Mouse (Mus musculus) small intestine, adult 2 months (tissue): ENCODE data around the gene Agap1. TPM values are rescaled to one million over a fixed set of nuclear protein-coding genes. Genes with fewer than 3 reads are reported as not detected.

ENCODE experiments used
- H3K27ac ChIP-seq: fragments of 200-500 bp; 2 replicates; pipeline ENCODE4 v1.5.1; 2012; ENCODE audit warnings: low read depth, low read length, control low read depth, inconsistent platforms; ENCODE audit not compliant: insufficient read depth
- H3K27me3 ChIP-seq: fragments of 200-500 bp; 2 replicates; pipeline ENCODE4 v1.6.1; 2012; ENCODE audit warnings: mild to moderate bottlenecking, moderate library complexity, low read length, inconsistent platforms; ENCODE audit not compliant: control insufficient read depth, insufficient read depth
- H3K36me3 ChIP-seq: fragments of 200-500 bp; 2 replicates; pipeline ENCODE4 v1.6.1; 2012; ENCODE audit warnings: mild to moderate bottlenecking, low read length, control low read depth, inconsistent platforms; ENCODE audit not compliant: control insufficient read depth, insufficient read depth
- H3K4me1 ChIP-seq: fragments of 200-500 bp; 2 replicates; pipeline ENCODE4 v1.6.1; 2012; ENCODE audit warnings: low read length, inconsistent platforms, mixed read lengths; ENCODE audit not compliant: control insufficient read depth, insufficient read depth, insufficient read length
- H3K4me3 ChIP-seq: fragments of 200-500 bp; 2 replicates; pipeline ENCODE4 v1.5.1; 2012; ENCODE audit warnings: low read depth, mild to moderate bottlenecking, control low read depth, inconsistent platforms, low read length, moderate library complexity
- CTCF ChIP-seq: fragments of 200-500 bp; IDR thresholded peaks from 2 replicates; pipeline ENCODE4 v1.5.1; 2012; ENCODE audit warnings: low read depth, mild to moderate bottlenecking, control low read depth, inconsistent platforms, low read length, moderate library complexity, mixed read lengths; ENCODE audit not compliant: insufficient replicate concordance, insufficient read length; ENCODE audit errors: extremely low read depth
- POLR2A ChIP-seq: fragments of 200-500 bp; IDR thresholded peaks from 2 replicates; pipeline ENCODE4 v1.6.1; 2012; ENCODE audit warnings: low read depth, mild to moderate bottlenecking, control low read depth, inconsistent platforms, low read length, moderate library complexity
- WGBS: fragments of 180-500 bp; shearing (Covaris S2); methylation state at CpG from one replicate; pipeline ENCODE4 v1.1.7; 2018; 5-methylcytosine and 5-hydroxymethylcytosine counted together
- polyA plus RNA-seq: library from polyadenylated mRNA; depleted of rRNA; stranded (reverse); fragments of >200 nt; gene quantifications from 2 replicates; pipeline ENCODE4 v1.2.3, GENCODE M21; 2012

Gene Agap1
- polyA plus RNA-seq, 1 experiment = 27.8 TPM

DNA sequence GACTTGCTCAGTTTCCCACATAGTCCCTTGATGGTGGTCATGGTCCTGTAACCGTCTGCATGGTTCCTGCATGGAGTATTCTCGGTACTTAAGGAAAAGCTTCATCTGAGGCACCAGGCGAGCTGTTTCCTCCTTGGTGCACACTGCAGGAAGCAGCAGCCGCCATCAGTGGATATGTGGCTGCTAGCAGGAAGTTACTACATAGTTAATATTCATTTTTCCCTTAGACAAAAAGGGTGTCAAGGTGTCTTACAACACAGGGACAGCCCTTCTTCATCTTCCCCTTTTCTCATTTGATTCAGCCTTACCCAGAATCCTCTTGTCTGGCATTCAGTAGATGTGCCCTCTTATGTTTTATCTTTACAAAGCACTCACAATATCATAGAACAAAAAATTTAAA lies 206.2 kb downstream of the Agap1 start:
- 86% methylated on average over 4 of the region's 4 CpGs for WGBS
- H3K4me1 ChIP-seq = no peaks in the 10 kb centered on the region

DNA sequence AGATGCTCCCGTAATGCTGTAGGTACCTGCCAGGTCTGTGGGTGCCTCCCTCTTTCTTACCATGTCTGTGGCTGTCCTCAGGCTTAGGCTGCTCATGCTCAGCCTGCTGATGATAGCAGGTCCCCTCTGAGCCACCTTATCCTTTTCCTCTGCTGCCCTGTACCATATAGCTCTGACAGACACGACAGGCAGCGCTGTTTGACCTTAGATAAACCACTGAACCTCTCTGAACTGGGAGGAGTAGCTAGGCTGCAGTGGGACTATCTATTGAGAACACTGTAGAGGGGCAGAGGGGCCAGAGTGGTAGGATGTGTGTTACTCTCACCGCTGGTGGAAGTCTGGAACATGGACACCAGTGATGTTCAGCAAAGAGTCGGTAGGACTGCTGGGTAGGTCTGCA lies 211.5 kb downstream of the Agap1 start:
- Histone ChIP-seq H3K27ac (no peak overlapping the region), H3K4me3 (no peak overlapping the region), H3K27me3 (no peaks in the 10 kb centered on the region), H3K36me3 (peaks cover 43% of the 10 kb centered on the region), H3K4me1 (no peaks in the 10 kb centered on the region)
- WGBS = 89% methylated on average over 5 of the region's 5 CpGs
- TF ChIP-seq POLR2A = no peak
- TF ChIP-seq CTCF = no peak

More for the DNA sequence above, 206.2 kb downstream of the Agap1 start:
- TF ChIP-seq POLR2A (no peak), CTCF (no peak)
- no peak overlapping the region for H3K27ac ChIP-seq
- peaks cover 17% of the 10 kb centered on the region for H3K36me3 ChIP-seq
- H3K27me3 ChIP-seq = no peaks in the 10 kb centered on the region
- H3K4me3 ChIP-seq = no peak overlapping the region

DNA sequence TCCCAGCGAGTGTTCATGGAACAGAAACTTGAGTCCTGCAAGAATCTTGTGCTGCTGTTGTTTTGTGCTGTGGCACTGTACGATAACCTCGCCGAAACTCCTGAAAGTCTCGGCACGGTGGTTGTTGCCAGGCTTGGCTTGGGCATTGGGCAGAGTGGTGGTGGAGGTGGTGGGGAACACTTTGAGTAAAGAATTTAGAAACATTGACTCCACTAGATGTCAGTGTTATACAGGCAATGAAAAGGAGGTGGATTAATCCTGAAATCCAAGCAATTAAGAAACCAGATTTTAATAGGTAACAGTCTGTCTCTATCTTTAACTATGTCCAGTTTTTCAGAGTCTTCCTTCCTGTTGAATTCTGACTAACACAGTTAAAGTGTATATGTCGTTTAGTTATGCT lies 212.8 kb downstream of the Agap1 start:
- WGBS = 94% methylated on average over 7 of the region's 7 CpGs

DNA sequence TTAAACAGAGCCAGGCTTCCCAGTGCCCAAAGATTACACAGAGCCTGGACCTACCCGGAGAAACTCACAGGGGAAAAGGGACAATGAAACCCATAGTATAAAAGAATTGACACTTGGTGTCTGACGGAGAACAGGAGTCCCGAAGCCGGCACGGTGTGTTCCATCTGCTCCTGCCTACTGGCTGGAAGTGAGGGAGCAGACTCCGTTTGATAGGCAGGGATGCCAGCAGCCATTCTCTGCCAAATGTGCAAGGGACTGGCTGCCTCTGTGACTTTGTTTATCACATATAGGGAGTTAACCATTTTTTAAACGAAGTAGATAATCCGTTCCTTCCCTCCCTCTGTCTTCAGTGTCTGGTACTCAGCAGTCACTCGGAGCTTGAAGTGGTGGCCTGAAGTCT lies 214.0 kb downstream of the Agap1 start:
- H3K36me3 ChIP-seq = peaks cover 64% of the 10 kb centered on the region
- H3K4me3 ChIP-seq = no peak overlapping the region
- H3K4me1 ChIP-seq = no peaks in the 10 kb centered on the region
- no peak overlapping the region for H3K27ac ChIP-seq
- TF ChIP-seq CTCF = no peak
- no peak for TF ChIP-seq POLR2A
- H3K27me3 ChIP-seq = no peaks in the 10 kb centered on the region
- 85% methylated on average over 9 of the region's 9 CpGs for WGBS

More for the DNA sequence above, 212.8 kb downstream of the Agap1 start:
- TF ChIP-seq CTCF (no peak), POLR2A (no peak)
- Histone ChIP-seq H3K36me3 (peaks cover 54% of the 10 kb centered on the region), H3K4me1 (no peaks in the 10 kb centered on the region), H3K4me3 (no peak overlapping the region), H3K27ac (no peak overlapping the region), H3K27me3 (no peaks in the 10 kb centered on the region)

DNA sequence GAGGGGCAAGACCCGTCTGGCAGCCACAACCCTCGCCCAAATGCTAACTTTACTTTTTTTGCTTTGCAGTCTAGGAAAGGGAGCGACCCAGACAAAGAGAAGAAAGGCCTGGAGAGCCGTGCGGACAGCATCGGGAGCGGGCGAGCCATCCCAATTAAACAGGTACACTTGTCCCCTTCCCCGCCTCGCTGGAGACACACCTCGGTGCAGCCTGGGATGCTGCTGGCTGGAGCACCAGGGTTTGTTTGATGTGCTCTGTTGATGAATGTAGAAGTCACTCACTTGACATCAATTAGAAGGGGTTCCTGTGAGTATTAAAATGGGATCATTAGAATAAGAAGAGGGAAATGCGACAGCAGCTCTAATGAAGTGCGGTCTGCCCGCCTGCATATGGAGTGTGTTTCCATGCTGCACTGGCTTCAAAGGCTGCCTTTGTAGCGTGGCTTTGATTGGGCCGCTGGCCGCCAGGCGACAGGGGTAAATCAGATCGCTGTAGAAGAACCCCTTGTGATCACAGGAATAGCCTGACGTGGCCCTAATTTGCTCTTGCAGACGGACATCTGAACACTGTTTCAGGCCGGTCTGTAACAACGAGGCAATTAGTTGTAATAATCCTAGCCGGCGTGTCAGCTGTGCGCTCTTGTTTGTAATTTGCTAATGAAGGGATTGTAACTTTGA lies 216.6 kb downstream of the Agap1 start:
- no peaks in the 10 kb centered on the region for H3K4me1 ChIP-seq
- no peak overlapping the region for H3K4me3 ChIP-seq
- 94% methylated on average over 26 of the region's 26 CpGs for WGBS
- H3K36me3 ChIP-seq = peaks cover 49% of the 10 kb centered on the region
- no peaks in the 10 kb centered on the region for H3K27me3 ChIP-seq
- TF ChIP-seq POLR2A (no peak), CTCF (no peak)
- no peak overlapping the region for H3K27ac ChIP-seq

DNA sequence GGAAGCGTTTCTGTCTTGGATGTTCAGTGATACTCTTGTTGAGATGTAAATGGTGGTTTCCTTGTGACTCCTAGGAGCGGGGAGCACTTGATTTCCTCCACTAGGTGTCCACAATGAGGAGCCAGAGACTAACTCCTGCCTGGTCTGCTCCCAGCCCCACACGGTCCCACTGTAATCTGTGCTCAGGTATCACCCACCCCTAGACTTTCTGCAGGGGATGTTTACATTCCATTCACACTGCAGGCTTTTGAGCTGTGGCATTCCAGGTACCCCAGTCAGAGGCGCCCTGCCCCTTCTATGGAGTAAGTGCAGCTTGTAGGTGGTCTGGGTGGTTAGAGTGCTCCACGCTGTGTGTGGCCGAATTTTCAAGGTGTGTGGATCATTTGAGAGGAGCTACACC lies 218.5 kb downstream of the Agap1 start:
- no peak overlapping the region for H3K27ac ChIP-seq
- no peak overlapping the region for H3K4me3 ChIP-seq
- H3K27me3 ChIP-seq = no peaks in the 10 kb centered on the region
- TF ChIP-seq POLR2A (no peak), CTCF (no peak)
- peaks cover 44% of the 10 kb centered on the region for H3K36me3 ChIP-seq
- no peaks in the 10 kb centered on the region for H3K4me1 ChIP-seq
- 90% methylated on average over 6 of the region's 6 CpGs for WGBS

DNA sequence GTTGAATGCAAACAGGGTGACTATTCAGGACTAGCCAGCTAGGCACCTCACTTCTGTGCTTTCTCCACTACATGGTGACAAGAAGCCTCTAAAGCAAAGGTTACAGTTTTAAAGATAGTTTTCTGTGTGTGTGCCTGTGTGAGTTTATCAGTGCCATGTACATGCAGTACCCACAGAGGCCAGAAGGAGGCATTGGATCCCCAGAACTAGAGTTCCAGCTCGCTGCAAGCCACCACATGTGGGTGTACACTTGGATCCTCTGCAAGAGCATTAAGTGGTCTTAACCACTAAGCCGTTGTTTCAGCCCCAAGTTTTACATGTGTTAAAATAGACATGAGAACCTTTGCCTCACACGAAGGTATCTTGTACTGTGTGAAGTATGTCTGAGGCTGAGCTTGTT lies 219.1 kb downstream of the Agap1 start:
- 96% methylated on average over 3 of the region's 3 CpGs for WGBS
- TF ChIP-seq CTCF (peak; percentile 8; the same call in 1 of the 2 replicates), POLR2A (no peak)
- no peaks in the 10 kb centered on the region for H3K4me1 ChIP-seq
- H3K27me3 ChIP-seq = no peaks in the 10 kb centered on the region
- H3K36me3 ChIP-seq = peaks cover 44% of the 10 kb centered on the region
- no peak overlapping the region for H3K4me3 ChIP-seq
- no peak overlapping the region for H3K27ac ChIP-seq
